Mouse (Mus musculus) urinary bladder, postnatal 14 days (tissue): ENCODE data around the gene Prkag2.

Experiments used
- DNase-seq: peaks from one replicate; pipeline ENCODE4 v3.0.0; 2021; ENCODE audit warnings: low spot score

Gene Prkag2

GRCm38 (mm10) chr5:25047670-25048069, 52.8 kb downstream of the Prkag2 start:
- no peak for DNase-seq

GRCm38 (mm10) chr5:25046762-25047161, 53.7 kb downstream of the Prkag2 start:
- DNase-seq, result no peak

- no peak for DNase-seq
These were observed 56.4 kb downstream of the Prkag2 start for GRCm38 (mm10) chr5:25044007-25044406.

- DNase-seq, result no peak
These were observed 58.5 kb downstream of the Prkag2 start for GRCm38 (mm10) chr5:25041947-25042346.

- DNase-seq, result peak; percentile 38
These were observed 59.1 kb downstream of the Prkag2 start for GRCm38 (mm10) chr5:25041307-25041706.

GRCm38 (mm10) chr5:25040903-25041302, 59.5 kb downstream of the Prkag2 start:
- no peak for DNase-seq

- no peak for DNase-seq
These were observed 61.6 kb downstream of the Prkag2 start for GRCm38 (mm10) chr5:25038827-25039226.

- no peak for DNase-seq
These were observed 65.1 kb downstream of the Prkag2 start for GRCm38 (mm10) chr5:25035391-25035790.

- DNase-seq, result no peak
These were observed 69.0 kb downstream of the Prkag2 start for GRCm38 (mm10) chr5:25031456-25031856.

GRCm38 (mm10) chr5:25031037-25031436, 69.4 kb downstream of the Prkag2 start:
- DNase-seq, result no peak

GRCm38 (mm10) chr5:25030276-25030681, 70.2 kb downstream of the Prkag2 start:
- DNase-seq, result peak; percentile 65

GRCm38 (mm10) chr5:25027673-25028072, 72.8 kb downstream of the Prkag2 start:
- DNase-seq, result no peak

- peak; percentile 60 for DNase-seq
These were observed 75.0 kb downstream of the Prkag2 start for GRCm38 (mm10) chr5:25025309-25026019.

- peak; percentile 46 for DNase-seq
These were observed 77.5 kb downstream of the Prkag2 start for GRCm38 (mm10) chr5:25022904-25023303.

GRCm38 (mm10) chr5:25019221-25019620, 81.2 kb downstream of the Prkag2 start:
- no peak for DNase-seq

- DNase-seq, result no peak
These were observed 88.3 kb downstream of the Prkag2 start for GRCm38 (mm10) chr5:25012134-25012533.

- peak; percentile 86 for DNase-seq
These were observed 89.4 kb downstream of the Prkag2 start for GRCm38 (mm10) chr5:25011019-25011485.

- DNase-seq, result peak; percentile 93
These were observed 90.0 kb downstream of the Prkag2 start for GRCm38 (mm10) chr5:25010438-25010892.

- DNase-seq, result no peak
These were observed 90.7 kb downstream of the Prkag2 start for GRCm38 (mm10) chr5:25009770-25010169.

GRCm38 (mm10) chr5:25008966-25009365, 91.5 kb downstream of the Prkag2 start:
- no peak for DNase-seq

GRCm38 (mm10) chr5:25006848-25007247, 93.6 kb downstream of the Prkag2 start:
- DNase-seq, result peak; percentile 91

- DNase-seq, result no peak
These were observed 94.8 kb downstream of the Prkag2 start for GRCm38 (mm10) chr5:25005532-25006129.

- DNase-seq, result no peak
These were observed 99.0 kb downstream of the Prkag2 start for GRCm38 (mm10) chr5:25001391-25001794.
